Mouse (Mus musculus): ENCODE results near the gene Tmeff1. TPM values are rescaled to one million over a fixed set of nuclear protein-coding genes. Genes with fewer than 3 reads are reported as not detected.
A peak's percentile ranks its signal among the peaks of the same experiment; 100 is the strongest.

Tmeff1 gene
- total RNA-seq, 1 experiment: 257 TPM

- TF ChIP-seq HCFC1 (IDR thresholded peaks at IDR 0.05; ENCODE audit: borderline replicate concordance, insufficient read depth, low read length) (no peak), MAFK (IDR thresholded peaks at IDR 0.05; ENCODE audit: insufficient read depth, low read depth, low read length) (no peak), ZC3H11A (IDR thresholded peaks at IDR 0.05; ENCODE audit: borderline replicate concordance, low read depth, low read length) (no peak), CHD2 (IDR thresholded peaks at IDR 0.05; ENCODE audit: low read depth, low read length) (no peak), ZNF384 (IDR thresholded peaks at IDR 0.05; ENCODE audit: low read depth, low read length) (no peak)
- no peak for DNase-seq (ENCODE audit: low read depth, low spot score)
- Histone ChIP-seq H3K4me3 (ENCODE audit: insufficient read depth in 1 of 2, low read depth in 1 of 2, low read length in 2 of 2, poor library complexity in 1 of 2, severe bottlenecking in 1 of 2) (no peak overlapping the region), H3K9ac (ENCODE audit: insufficient read depth, low read depth, low read length, poor library complexity, severe bottlenecking) (no peak overlapping the region; the same call in 1 of the 2 replicates), H3K9me3 (ENCODE audit: control insufficient read depth, insufficient read depth, low read depth, low read length) (no peaks in the 10 kb centered on the region), H3K36me3 (ENCODE audit: control insufficient read depth, insufficient read depth, low read length, poor library complexity, severe bottlenecking) (no peaks in the 10 kb centered on the region), H3K4me1 (ENCODE audit: control insufficient read depth in 2 of 2, insufficient read depth in 2 of 2, low read length in 2 of 2, poor library complexity in 1 of 2) (peaks cover 18 to 26% of the 10 kb centered on the region in 2 experiments), H3K27ac (ENCODE audit: insufficient read depth, low read depth, low read length, poor library complexity, severe bottlenecking) (peak overlapping the region; percentile 88)
- in situ Hi-C loops (cut with MboI; ENCODE audit: low sequenced_read_pairs in 2 of 2, unreplicated experiment in 2 of 2): no loop called here
Measured at GRCm38 (mm10) chr4:48576361-48576760, 8.6 kb upstream of the Tmeff1 start.

DNA sequence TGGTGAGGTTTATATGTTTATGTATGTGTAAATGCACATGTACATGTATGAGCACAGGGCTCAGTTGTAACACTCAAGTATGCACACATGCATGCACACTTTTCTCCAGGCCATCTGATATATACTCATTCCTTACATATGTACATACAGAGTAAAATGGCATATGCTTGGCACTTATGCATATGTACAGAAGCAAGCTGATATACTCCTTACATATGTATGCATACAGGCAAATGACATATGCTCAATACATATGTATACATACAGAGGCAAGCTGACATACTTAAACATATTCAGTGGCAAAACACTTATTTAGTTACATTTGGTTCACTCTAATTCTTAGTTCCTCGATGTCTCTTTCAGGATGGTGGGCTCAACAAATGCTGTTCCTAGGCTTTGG is 7.1 kb upstream of the Tmeff1 start:
- Histone ChIP-seq H3K36me3 (ENCODE audit: control insufficient read depth, insufficient read depth, low read length, poor library complexity, severe bottlenecking) (no peaks in the 10 kb centered on the region), H3K4me3 (ENCODE audit: insufficient read depth in 1 of 2, low read depth in 1 of 2, low read length in 2 of 2, poor library complexity in 1 of 2, severe bottlenecking in 1 of 2) (no peak overlapping the region), H3K9me3 (ENCODE audit: control insufficient read depth, insufficient read depth, low read depth, low read length) (no peaks in the 10 kb centered on the region), H3K4me1 (ENCODE audit: control insufficient read depth in 2 of 2, insufficient read depth in 2 of 2, low read length in 2 of 2, poor library complexity in 1 of 2) (peaks cover 20 to 29% of the 10 kb centered on the region in 2 experiments), H3K9ac (ENCODE audit: insufficient read depth, low read depth, low read length, poor library complexity, severe bottlenecking) (no peak overlapping the region), H3K27ac (ENCODE audit: insufficient read depth, low read depth, low read length, poor library complexity, severe bottlenecking) (no peak overlapping the region)
- no peak for TF ChIP-seq MAFK (IDR thresholded peaks at IDR 0.05; ENCODE audit: insufficient read depth, low read depth, low read length)
- TF ChIP-seq ZNF384 (IDR thresholded peaks at IDR 0.05; ENCODE audit: low read depth, low read length): no peak
- TF ChIP-seq CHD2 (IDR thresholded peaks at IDR 0.05; ENCODE audit: low read depth, low read length): no peak
- TF ChIP-seq ZC3H11A (IDR thresholded peaks at IDR 0.05; ENCODE audit: borderline replicate concordance, low read depth, low read length): no peak
- no peak for TF ChIP-seq HCFC1 (IDR thresholded peaks at IDR 0.05; ENCODE audit: borderline replicate concordance, insufficient read depth, low read length)
- DNase-seq (ENCODE audit: low read depth, low spot score): no peak
- in situ Hi-C loops (cut with MboI; ENCODE audit: low sequenced_read_pairs in 2 of 2, unreplicated experiment in 2 of 2): no loop called here

GRCm38 (mm10) chr4:48578399-48578798 is 6.6 kb upstream of the Tmeff1 start:
- Histone ChIP-seq H3K27ac (ENCODE audit: insufficient read depth, low read depth, low read length, poor library complexity, severe bottlenecking) (no peak overlapping the region; the same call in 1 of the 2 replicates), H3K4me1 (ENCODE audit: control insufficient read depth in 2 of 2, insufficient read depth in 2 of 2, low read length in 2 of 2, poor library complexity in 1 of 2) (peaks cover 22 to 31% of the 10 kb centered on the region in 2 experiments), H3K9ac (ENCODE audit: insufficient read depth, low read depth, low read length, poor library complexity, severe bottlenecking) (no peak overlapping the region; the same call in 1 of the 2 replicates), H3K4me3 (ENCODE audit: insufficient read depth in 1 of 2, low read depth in 1 of 2, low read length in 2 of 2, poor library complexity in 1 of 2, severe bottlenecking in 1 of 2) (no peak overlapping the region), H3K36me3 (ENCODE audit: control insufficient read depth, insufficient read depth, low read length, poor library complexity, severe bottlenecking) (no peaks in the 10 kb centered on the region), H3K9me3 (ENCODE audit: control insufficient read depth, insufficient read depth, low read depth, low read length) (no peaks in the 10 kb centered on the region)
- DNase-seq (ENCODE audit: low read depth, low spot score): no peak
- TF ChIP-seq CHD2 (IDR thresholded peaks at IDR 0.05; ENCODE audit: low read depth, low read length) (no peak), ZC3H11A (IDR thresholded peaks at IDR 0.05; ENCODE audit: borderline replicate concordance, low read depth, low read length) (no peak), MAFK (IDR thresholded peaks at IDR 0.05; ENCODE audit: insufficient read depth, low read depth, low read length) (no peak), ZNF384 (IDR thresholded peaks at IDR 0.05; ENCODE audit: low read depth, low read length) (no peak), HCFC1 (IDR thresholded peaks at IDR 0.05; ENCODE audit: borderline replicate concordance, insufficient read depth, low read length) (no peak)
- in situ Hi-C loops (cut with MboI; ENCODE audit: low sequenced_read_pairs in 2 of 2, unreplicated experiment in 2 of 2): no loop called here

DNA sequence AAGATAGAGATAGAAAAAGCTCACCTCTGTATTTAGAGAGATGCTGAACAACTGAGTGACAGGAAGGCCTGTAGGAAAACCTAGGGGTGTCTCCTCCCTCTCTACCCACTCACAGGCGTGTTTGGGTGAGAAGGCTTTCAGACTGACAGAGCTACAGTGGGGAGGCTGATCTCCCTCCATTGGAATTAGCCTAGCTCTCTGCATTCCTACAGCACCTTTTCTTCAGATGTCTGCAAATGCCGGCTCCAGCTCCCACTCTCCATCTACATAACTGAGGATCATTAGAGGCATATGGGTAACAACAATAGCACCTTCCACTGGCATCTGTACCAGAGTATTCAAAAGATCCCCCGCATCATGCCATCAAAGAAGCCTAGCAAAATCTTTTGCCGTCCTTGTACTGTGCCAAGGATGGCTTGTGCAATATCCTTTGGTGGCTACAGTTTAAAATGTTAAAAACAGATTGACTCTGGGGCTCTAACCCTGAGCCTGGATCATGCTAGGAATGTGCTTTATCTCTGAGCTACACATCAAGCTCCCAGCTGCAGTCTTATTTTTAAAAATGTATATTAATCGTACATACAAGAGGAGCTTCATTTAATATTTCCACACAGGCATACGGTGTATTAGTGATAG is 5.4 kb upstream of the Tmeff1 start:
- TF ChIP-seq HCFC1 (IDR thresholded peaks at IDR 0.05; ENCODE audit: borderline replicate concordance, insufficient read depth, low read length): no peak
- TF ChIP-seq MAFK (IDR thresholded peaks at IDR 0.05; ENCODE audit: insufficient read depth, low read depth, low read length): no peak
- no peak for TF ChIP-seq ZC3H11A (IDR thresholded peaks at IDR 0.05; ENCODE audit: borderline replicate concordance, low read depth, low read length)
- TF ChIP-seq ZNF384 (IDR thresholded peaks at IDR 0.05; ENCODE audit: low read depth, low read length): no peak
- no peak for TF ChIP-seq CHD2 (IDR thresholded peaks at IDR 0.05; ENCODE audit: low read depth, low read length)

More for the DNA sequence above, 5.4 kb upstream of the Tmeff1 start:
- no peak overlapping the region for H3K4me3 ChIP-seq (ENCODE audit: insufficient read depth in 1 of 2, low read depth in 1 of 2, low read length in 2 of 2, poor library complexity in 1 of 2, severe bottlenecking in 1 of 2)
- H3K27ac ChIP-seq (ENCODE audit: insufficient read depth, low read depth, low read length, poor library complexity, severe bottlenecking): peak overlapping the region; percentile 68; the same call in 1 of the 2 replicates
- in situ Hi-C loops (cut with MboI; ENCODE audit: low sequenced_read_pairs in 2 of 2, unreplicated experiment in 2 of 2): no loop called here
- H3K4me1 ChIP-seq (ENCODE audit: control insufficient read depth in 2 of 2, insufficient read depth in 2 of 2, low read length in 2 of 2, poor library complexity in 1 of 2): peaks cover 22 to 29% of the 10 kb centered on the region in 2 experiments
- H3K9ac ChIP-seq (ENCODE audit: insufficient read depth, low read depth, low read length, poor library complexity, severe bottlenecking): no peak overlapping the region; the same call in 1 of the 2 replicates
- DNase-seq (ENCODE audit: low read depth, low spot score): peak; percentile 45
- H3K36me3 ChIP-seq (ENCODE audit: control insufficient read depth, insufficient read depth, low read length, poor library complexity, severe bottlenecking): no peaks in the 10 kb centered on the region
- H3K9me3 ChIP-seq (ENCODE audit: control insufficient read depth, insufficient read depth, low read depth, low read length): no peaks in the 10 kb centered on the region
